Mouse (Mus musculus) forebrain, embryonic 12.5 days (tissue): ENCODE measurements around the gene Gcnt3. TPM values are rescaled to one million over a fixed set of nuclear protein-coding genes. Genes with fewer than 3 reads are reported as not detected.

ENCODE experiments used
- ATAC-seq: fragments of 200-750 bp; cut with Nextera tagmentation; 2 replicates; pipeline ENCODE4 v1.8.0; 2017; ENCODE audit warnings: moderate TSS enrichment; ENCODE audit not compliant: low FRiP score
- H3K27ac ChIP-seq: fragments of 300-500 bp; sonication (generic); 2 replicates; pipeline ENCODE4 v1.5.1; 2016; ENCODE audit warnings: mild to moderate bottlenecking
- H3K27me3 ChIP-seq: fragments of 300-500 bp; sonication (generic); 2 replicates; pipeline ENCODE4 v1.6.1; 2016; ENCODE audit warnings: mild to moderate bottlenecking
- H3K36me3 ChIP-seq: fragments of 300-500 bp; sonication (generic); replicated peaks from 2 replicates; pipeline ENCODE4 v1.6.1; 2016; ENCODE audit warnings: mild to moderate bottlenecking
- H3K4me1 ChIP-seq: fragments of 300-500 bp; sonication (generic); 2 replicates; pipeline ENCODE4 v1.6.1; 2016
- H3K4me2 ChIP-seq: fragments of 300-500 bp; sonication (generic); 2 replicates; pipeline ENCODE4 v1.6.1; 2016; ENCODE audit warnings: mild to moderate bottlenecking, moderate library complexity
- H3K4me3 ChIP-seq: fragments of 300-500 bp; sonication (generic); replicated peaks from 2 replicates; pipeline ENCODE4 v1.5.1; 2016; ENCODE audit warnings: mild to moderate bottlenecking
- H3K9ac ChIP-seq: fragments of 300-500 bp; sonication (generic); 2 replicates; pipeline ENCODE4 v1.6.1; 2016; ENCODE audit warnings: mild to moderate bottlenecking
- H3K9me3 ChIP-seq: fragments of 300-500 bp; sonication (generic); 2 replicates; pipeline ENCODE4 v1.6.1; 2016
- WGBS: fragments of 180-500 bp; shearing (Covaris S2); methylation state at CpG from one replicate; pipeline ENCODE4 v1.1.7; 2016; 5-methylcytosine and 5-hydroxymethylcytosine counted together
- polyA plus RNA-seq: library from polyadenylated mRNA; unstranded; fragments of >200 nt; fragmentation: Nextera tagmentation; extraction: Ambion mirVana; gene quantifications from 2 replicates; pipeline ENCODE4 v1.2.1, GENCODE M21; 2016

Gcnt3 gene
- polyA plus RNA-seq, 1 experiment from 2014 or later = not detected

DNA sequence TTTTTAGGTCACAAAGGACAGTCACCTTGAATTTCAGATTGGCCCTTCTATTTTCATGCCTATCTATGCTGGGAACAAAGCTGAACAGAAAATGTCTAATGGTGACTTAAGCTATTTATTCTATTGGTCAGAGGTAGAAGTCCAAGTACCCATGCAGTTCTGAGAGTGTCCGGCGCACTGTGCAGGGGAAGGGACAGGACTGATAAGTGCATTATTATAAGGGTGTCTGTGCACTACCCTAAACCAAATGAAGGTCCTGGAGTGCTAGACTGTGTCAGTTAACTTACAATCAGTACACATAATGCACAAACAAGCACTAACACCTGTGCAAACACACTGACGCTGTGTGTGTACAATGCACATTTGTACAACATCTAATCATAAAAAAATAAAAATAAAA, 29.6 kb upstream of the Gcnt3 start:
- Histone ChIP-seq H3K27me3 (no peaks in the 10 kb centered on the region), H3K27ac (no peak overlapping the region), H3K9ac (no peak overlapping the region), H3K4me3 (no peak overlapping the region), H3K9me3 (no peaks in the 10 kb centered on the region), H3K4me1 (no peaks in the 10 kb centered on the region), H3K36me3 (no peaks in the 10 kb centered on the region), H3K4me2 (no peak overlapping the region)
- ATAC-seq = no peak
- WGBS = 95% methylated on average over 3 of the region's 3 CpGs

DNA sequence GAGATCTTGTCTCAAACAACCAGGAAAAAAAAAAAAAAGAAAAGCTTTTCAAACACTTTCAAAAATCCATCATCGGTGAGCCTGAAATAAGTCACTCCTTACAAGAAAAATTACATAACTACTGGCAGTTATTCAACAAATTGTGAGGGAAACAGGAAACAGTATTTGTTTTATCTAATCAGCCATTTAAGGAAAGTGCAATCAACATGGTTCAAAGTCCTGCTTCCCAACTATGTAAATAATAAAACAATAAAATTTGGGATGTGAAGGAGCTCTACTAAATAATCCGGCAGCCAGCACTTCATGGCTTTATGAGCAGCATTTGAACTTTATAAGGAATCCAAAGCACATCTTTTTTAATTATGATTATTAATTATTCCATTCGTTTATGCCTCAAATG, 24.1 kb upstream of the Gcnt3 start:
- no peak for ATAC-seq
- no peaks in the 10 kb centered on the region for H3K27me3 ChIP-seq
- H3K36me3 ChIP-seq = no peaks in the 10 kb centered on the region
- H3K4me3 ChIP-seq = no peak overlapping the region
- 89% methylated on average over 3 of the region's 3 CpGs for WGBS
- no peak overlapping the region for H3K9ac ChIP-seq
- H3K9me3 ChIP-seq = no peaks in the 10 kb centered on the region
- H3K4me2 ChIP-seq = no peak overlapping the region
- no peaks in the 10 kb centered on the region for H3K4me1 ChIP-seq
- no peak overlapping the region for H3K27ac ChIP-seq

DNA sequence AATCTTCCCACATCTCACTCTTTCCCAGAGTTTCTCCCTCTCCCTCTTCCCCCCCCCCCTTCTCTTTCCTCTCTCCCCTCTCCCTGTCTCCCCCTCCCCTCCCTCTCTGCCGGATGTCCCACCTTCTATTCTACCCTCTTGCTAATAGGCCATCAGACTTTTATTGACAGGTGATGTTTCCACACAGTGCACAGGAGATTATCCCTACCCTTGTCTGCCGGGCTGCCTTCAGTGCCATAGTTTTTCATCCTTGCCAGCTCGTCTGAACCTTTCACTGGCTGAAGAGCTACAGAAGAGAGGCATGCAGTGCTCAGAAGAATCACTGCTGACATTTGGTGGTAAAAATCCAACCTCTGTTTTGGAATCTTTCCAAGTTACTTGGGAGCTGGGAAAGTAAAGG, 15.5 kb upstream of the Gcnt3 start:
- 43% methylated on average over 3 of the region's 3 CpGs for WGBS
- no peak overlapping the region for H3K27ac ChIP-seq
- H3K27me3 ChIP-seq = no peaks in the 10 kb centered on the region
- no peaks in the 10 kb centered on the region for H3K9me3 ChIP-seq
- no peak overlapping the region for H3K4me3 ChIP-seq
- ATAC-seq = no peak
- no peaks in the 10 kb centered on the region for H3K36me3 ChIP-seq
- H3K4me1 ChIP-seq = peaks cover 11% of the 10 kb centered on the region
- no peak overlapping the region for H3K9ac ChIP-seq
- H3K4me2 ChIP-seq = no peak overlapping the region

DNA sequence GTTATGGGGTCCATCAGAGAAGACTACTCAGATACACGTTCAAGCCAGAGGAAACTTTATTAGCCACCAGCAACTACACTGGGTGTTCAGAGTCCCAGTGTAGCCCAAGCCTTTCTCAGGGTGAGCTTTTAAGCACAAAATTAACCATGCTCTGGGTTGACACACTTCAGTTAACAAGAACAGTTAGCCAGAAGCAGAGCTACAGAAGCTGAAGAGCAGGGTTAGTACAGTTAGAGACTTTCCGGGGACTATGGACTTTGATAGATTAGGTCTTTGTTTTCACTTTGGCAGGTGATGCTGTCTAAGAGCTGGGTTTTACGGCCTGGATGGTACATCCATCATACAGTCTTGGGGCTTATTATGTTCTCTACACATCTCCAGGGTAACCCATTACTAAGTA, 14.8 kb upstream of the Gcnt3 start:
- Histone ChIP-seq H3K9me3 (no peaks in the 10 kb centered on the region), H3K36me3 (no peaks in the 10 kb centered on the region), H3K27me3 (no peaks in the 10 kb centered on the region), H3K4me1 (peaks cover 11% of the 10 kb centered on the region), H3K27ac (no peak overlapping the region), H3K4me2 (no peak overlapping the region), H3K9ac (no peak overlapping the region), H3K4me3 (no peak overlapping the region)
- WGBS = 83% methylated on average over 3 of the region's 3 CpGs
- no peak for ATAC-seq

DNA sequence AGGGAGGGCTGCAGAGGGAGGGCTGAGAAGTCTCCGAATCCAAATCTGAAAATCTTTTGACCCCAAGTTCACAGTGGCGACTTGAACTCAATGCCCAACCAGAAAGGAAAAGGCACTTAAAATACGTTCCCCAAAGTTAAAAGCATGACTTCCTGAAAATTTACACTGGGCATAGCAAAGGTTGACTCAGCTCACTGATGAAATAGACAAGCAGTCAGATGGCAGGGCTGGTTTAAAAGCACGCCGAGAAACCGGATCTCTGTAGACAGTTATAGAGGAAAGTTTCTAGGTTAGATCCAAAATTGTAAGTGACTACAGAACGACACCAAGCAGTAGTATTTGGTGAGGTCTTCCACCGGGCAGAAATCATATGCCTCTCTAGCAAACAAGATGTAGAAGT, 12.0 kb upstream of the Gcnt3 start:
- Histone ChIP-seq H3K4me2 (no peak overlapping the region), H3K36me3 (no peaks in the 10 kb centered on the region), H3K9ac (no peak overlapping the region), H3K4me1 (peaks cover 11% of the 10 kb centered on the region), H3K4me3 (no peak overlapping the region), H3K9me3 (no peaks in the 10 kb centered on the region), H3K27me3 (no peaks in the 10 kb centered on the region), H3K27ac (no peak overlapping the region)
- WGBS = 55% methylated on average over 8 of the region's 8 CpGs
- ATAC-seq = no peak

DNA sequence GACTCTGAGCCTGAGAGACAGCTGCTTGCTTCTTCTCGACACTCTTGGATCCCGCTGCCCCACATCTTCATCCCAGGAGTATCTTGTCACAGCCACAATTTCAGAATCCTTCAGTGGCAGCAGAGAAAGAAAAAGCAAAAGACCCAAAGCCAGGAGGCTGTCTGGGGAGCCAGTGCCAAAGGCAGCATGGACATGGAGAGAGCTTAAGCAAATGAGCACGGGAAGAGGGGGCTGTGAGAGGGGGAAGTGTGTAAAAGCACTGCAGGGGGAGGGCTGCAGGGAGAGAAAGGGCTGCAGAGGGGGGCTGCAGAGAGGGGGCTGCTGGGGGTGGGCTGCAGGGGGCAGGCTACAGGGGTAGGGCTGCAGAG, 11.5 kb upstream of the Gcnt3 start:
- Histone ChIP-seq H3K27ac (no peak overlapping the region), H3K9me3 (no peaks in the 10 kb centered on the region), H3K4me2 (no peak overlapping the region), H3K9ac (no peak overlapping the region), H3K4me1 (peaks cover 11% of the 10 kb centered on the region), H3K27me3 (no peaks in the 10 kb centered on the region), H3K36me3 (no peaks in the 10 kb centered on the region), H3K4me3 (no peak overlapping the region)
- 29% methylated on average over 3 of the region's 3 CpGs for WGBS
- ATAC-seq = no peak

DNA sequence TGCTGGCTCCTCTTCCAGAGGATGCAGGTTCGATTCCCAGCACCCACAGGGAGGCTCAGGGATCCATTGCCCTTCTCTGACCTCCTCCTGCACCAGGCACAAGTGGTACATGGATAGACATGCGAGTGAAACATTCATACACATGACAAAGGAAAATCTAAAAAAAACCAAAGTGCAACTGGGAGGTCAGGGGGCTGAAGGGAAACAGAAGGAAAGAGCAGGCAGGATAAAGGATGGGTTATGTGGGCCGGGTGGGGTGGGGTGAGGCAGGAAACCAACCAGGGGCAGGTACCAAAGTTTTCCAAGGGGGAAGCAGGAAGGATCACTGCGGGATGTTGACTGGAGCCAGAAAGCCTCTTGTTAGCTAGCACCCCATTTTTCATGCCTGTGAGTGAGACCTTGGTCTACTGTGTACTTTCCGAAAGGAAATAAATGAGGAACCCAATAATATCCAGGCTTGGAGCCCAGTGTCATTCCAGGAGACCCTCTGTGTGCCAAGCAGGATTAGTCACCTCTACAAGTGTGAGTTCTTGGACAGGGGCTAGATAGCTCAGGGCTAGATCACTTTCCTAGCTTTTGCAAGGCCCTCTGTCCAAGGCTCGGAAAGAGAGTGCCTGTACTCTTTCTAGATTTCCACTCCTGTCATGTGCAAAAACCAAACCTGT, 11.0 kb upstream of the Gcnt3 start:
- 49% methylated on average over 6 of the region's 6 CpGs for WGBS

DNA sequence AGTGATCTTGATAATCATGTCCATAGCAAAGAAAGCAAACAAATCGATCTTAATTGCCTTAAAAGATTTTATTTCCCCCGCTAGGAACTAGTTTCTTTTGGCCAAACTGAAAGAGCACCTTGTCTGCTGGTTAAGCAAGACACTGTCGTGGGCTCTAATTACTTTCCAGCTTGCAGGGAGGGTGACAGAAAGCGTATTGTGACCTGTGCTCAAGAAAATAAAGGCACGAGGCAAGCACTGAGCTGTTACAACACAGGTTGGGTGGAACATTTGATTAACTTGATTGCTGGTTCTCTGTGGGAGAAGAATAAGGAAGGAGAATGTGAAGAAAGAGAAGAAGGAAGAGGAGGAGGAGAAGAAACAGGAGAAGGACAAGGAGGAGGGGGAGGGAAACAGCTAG, 10.4 kb upstream of the Gcnt3 start:
- Histone ChIP-seq H3K27ac (no peak overlapping the region), H3K4me3 (no peak overlapping the region), H3K9ac (no peak overlapping the region), H3K9me3 (no peaks in the 10 kb centered on the region), H3K4me1 (peaks cover 11% of the 10 kb centered on the region), H3K27me3 (no peaks in the 10 kb centered on the region), H3K4me2 (no peak overlapping the region), H3K36me3 (no peaks in the 10 kb centered on the region)
- ATAC-seq = no peak
- 33% methylated on average over 5 of the region's 5 CpGs for WGBS

More for the DNA sequence above, 11.0 kb upstream of the Gcnt3 start:
- Histone ChIP-seq H3K27me3 (no peaks in the 10 kb centered on the region), H3K4me1 (peaks cover 11% of the 10 kb centered on the region), H3K4me2 (no peak overlapping the region), H3K4me3 (no peak overlapping the region), H3K36me3 (no peaks in the 10 kb centered on the region), H3K9me3 (no peaks in the 10 kb centered on the region), H3K9ac (no peak overlapping the region), H3K27ac (no peak overlapping the region)
- ATAC-seq = no peak

DNA sequence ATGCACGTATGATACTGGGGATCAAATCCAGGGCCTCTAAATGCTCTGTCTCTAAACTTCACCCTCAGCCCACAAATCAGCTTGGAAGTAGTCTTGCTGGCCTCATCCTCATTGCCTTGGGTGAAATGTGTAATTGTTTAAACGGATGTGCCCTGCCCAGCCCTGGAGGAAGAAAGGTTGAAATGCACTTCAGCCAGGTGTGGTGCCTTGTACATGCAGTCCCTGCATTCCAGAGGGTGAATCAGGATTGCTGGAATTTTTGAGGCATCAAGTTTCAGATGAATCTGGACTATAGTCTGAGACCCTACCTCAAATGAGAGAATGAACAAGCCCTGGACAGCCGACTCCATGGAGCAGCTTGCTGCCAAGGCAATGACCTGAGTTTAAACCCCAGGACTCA, 10.0 kb upstream of the Gcnt3 start:
- no peak overlapping the region for H3K4me3 ChIP-seq
- H3K9ac ChIP-seq = no peak overlapping the region
- no peak overlapping the region for H3K27ac ChIP-seq
- H3K36me3 ChIP-seq = no peaks in the 10 kb centered on the region
- no peaks in the 10 kb centered on the region for H3K27me3 ChIP-seq
- H3K4me1 ChIP-seq = peaks cover 11% of the 10 kb centered on the region
- no peak for ATAC-seq
- H3K9me3 ChIP-seq = no peaks in the 10 kb centered on the region
- H3K4me2 ChIP-seq = no peak overlapping the region
- 66% methylated on average over 3 of the region's 3 CpGs for WGBS

DNA sequence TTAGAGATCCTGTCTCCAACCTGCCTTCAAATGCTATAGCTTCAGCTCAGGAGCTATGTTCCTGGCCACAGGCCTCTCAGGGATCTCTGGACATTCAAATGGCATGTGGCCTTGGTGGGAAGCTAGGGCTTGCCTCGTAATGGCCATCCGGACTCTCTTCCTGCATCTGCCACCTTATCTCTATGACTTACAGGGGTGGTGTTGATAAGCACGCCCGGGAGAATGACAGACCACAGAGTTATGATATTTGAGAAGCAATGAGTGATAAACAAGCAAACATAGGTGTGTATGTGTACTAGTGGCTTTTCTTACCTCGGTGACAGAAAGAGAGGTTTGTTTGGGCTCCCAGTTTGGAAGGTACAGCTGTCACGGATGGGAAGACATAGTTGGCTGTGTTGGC, 8.4 kb upstream of the Gcnt3 start:
- Histone ChIP-seq H3K4me3 (no peak overlapping the region), H3K4me2 (no peak overlapping the region), H3K27ac (no peak overlapping the region), H3K9ac (no peak overlapping the region), H3K36me3 (no peaks in the 10 kb centered on the region), H3K27me3 (no peaks in the 10 kb centered on the region), H3K4me1 (peaks cover 11% of the 10 kb centered on the region), H3K9me3 (no peaks in the 10 kb centered on the region)
- no peak for ATAC-seq
- 95% methylated on average over 6 of the region's 6 CpGs for WGBS

DNA sequence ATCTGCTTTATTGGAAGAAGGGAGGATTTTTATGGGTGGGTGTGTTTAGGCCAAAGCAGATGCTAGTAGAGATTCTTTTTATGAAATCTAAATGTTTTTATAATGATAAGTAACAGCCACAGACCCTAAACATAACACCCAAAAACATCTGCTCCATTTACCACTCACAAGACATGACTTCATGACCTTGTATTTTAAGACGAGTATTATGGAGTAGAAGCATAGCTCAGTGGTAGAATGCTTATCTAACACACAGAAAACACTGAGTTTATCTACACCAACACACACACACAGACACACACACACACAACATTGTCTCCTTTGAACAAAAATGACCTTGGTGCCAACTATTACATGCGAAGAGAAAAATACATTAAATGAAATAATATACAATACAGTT, 7.0 kb upstream of the Gcnt3 start:
- no peak overlapping the region for H3K9ac ChIP-seq
- no peaks in the 10 kb centered on the region for H3K27me3 ChIP-seq
- ATAC-seq = no peak
- H3K36me3 ChIP-seq = no peaks in the 10 kb centered on the region
- no peak overlapping the region for H3K4me3 ChIP-seq
- 86% methylated on average over 2 of the region's 2 CpGs for WGBS
- H3K9me3 ChIP-seq = no peaks in the 10 kb centered on the region
- no peak overlapping the region for H3K27ac ChIP-seq
- no peak overlapping the region for H3K4me2 ChIP-seq
- peaks cover 11% of the 10 kb centered on the region for H3K4me1 ChIP-seq

DNA sequence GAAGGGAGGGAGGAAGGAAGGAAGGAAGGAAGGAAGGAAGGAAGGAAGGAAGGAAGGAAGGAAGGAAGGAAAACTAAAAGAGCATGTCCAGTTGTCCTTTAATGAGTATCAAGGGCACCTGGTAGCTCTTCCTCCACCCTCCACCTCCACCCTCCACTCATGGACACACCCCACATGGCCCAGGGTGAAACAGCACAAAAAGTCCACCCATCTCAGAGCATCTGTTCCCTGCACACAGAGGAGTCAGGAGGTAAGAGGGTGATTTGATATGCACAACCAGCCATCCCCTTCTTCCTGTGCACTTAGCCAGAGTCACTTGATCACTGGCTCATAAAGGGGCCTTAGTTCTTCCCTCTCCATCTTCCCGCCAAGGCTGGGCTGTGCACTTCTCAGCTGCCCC, 5.0 kb upstream of the Gcnt3 start:
- H3K4me2 ChIP-seq = no peak overlapping the region
- 71% methylated on average over 1 of the region's 1 CpGs for WGBS
- no peaks in the 10 kb centered on the region for H3K9me3 ChIP-seq
- no peak for ATAC-seq
- no peaks in the 10 kb centered on the region for H3K4me1 ChIP-seq
- no peaks in the 10 kb centered on the region for H3K27me3 ChIP-seq
- H3K4me3 ChIP-seq = no peak overlapping the region
- H3K9ac ChIP-seq = no peak overlapping the region
- no peak overlapping the region for H3K27ac ChIP-seq
- no peaks in the 10 kb centered on the region for H3K36me3 ChIP-seq

DNA sequence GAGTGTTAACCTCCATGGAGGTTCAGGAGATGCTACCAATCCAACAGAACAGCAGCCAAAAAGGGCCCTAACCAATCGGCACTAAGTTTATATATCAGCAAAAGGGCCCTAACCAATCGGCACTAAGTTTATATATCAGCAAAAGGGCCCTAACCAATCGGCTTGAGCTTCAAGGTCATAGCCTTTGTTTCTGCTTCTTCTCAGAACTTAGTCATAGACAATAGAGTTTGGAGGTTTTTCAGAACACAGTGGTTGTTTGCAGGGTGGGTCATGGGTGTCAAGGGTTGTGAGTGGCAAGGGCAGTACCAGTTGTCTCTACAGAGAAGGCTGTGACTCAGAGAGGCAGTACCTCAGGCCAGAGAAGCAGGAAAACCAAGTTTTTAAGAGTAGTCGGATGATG, 4.2 kb upstream of the Gcnt3 start:
- no peak overlapping the region for H3K4me2 ChIP-seq
- ATAC-seq = no peak
- WGBS = 91% methylated on average over 4 of the region's 4 CpGs
- H3K4me3 ChIP-seq = no peak overlapping the region
- H3K36me3 ChIP-seq = no peaks in the 10 kb centered on the region
- no peaks in the 10 kb centered on the region for H3K27me3 ChIP-seq
- no peak overlapping the region for H3K27ac ChIP-seq
- H3K9ac ChIP-seq = no peak overlapping the region
- H3K4me1 ChIP-seq = no peaks in the 10 kb centered on the region
- H3K9me3 ChIP-seq = no peaks in the 10 kb centered on the region
